23 mouse cellular contexts compared by ENCODE assay signal in genomic region chr1:72849037-72849436, GRCm38 (mm10). TPM values are rescaled to one million over a fixed set of nuclear protein-coding genes. Genes with fewer than 3 reads are reported as not detected.
A peak's percentile ranks its signal among the peaks of the same experiment; 100 is the strongest.
DNase-seq lines count a peak whose midpoint lies in the region; TF ChIP-seq lines count a peak whose summit lies in the region.
"Had no signal": no experiment of that assay in that cellular context is flagged by ENCODE, and none has a peak within 500 bp of the region (broad histone marks: within the 10 kb centered on the region; RNA-seq: fewer than 3 reads in every experiment).

No protein-coding gene starts in this region.

- no peaks in the 10 kb centered on the region for H3K36me3 ChIP-seq in heart, adult 2 months (ENCODE audit: control insufficient read depth, insufficient read depth, low read length)
- H3K36me3 ChIP-seq: G1E had no signal

- H3K4me1 ChIP-seq in heart, adult 2 months (ENCODE audit: control insufficient read depth, insufficient read depth, low read length), result no peaks in the 10 kb centered on the region
- H3K4me1 ChIP-seq: embryonic facial prominence, embryonic 13.5 days; embryonic facial prominence, embryonic 15.5 days had no signal

- DNase-seq in cerebellum, postnatal 10 days, result peak; percentile 61 to 73
- no peak for DNase-seq in cerebellum, adult 8-10 months
- peak; percentile 87 for DNase-seq in heart, adult 11 months
- no peak for DNase-seq in heart, adult 2 months
- DNase-seq in Muller cell, postnatal 12 days (ENCODE audit: inconsistent ontology term), result peak; percentile 17
- DNase-seq: adrenal gland, adult 2 months; adrenal gland, postnatal 10 days; adrenal gland, postnatal 25 days; B cell, adult 2 months; cerebellum, adult 11 months; cerebellum, adult 18-20 months; cerebellum, adult 9-10 months; cerebellum, postnatal 25 days; embryo, embryonic 11 days had no signal

- H3K27me3 ChIP-seq in heart, adult 2 months (ENCODE audit: control insufficient read depth, insufficient read depth, low read length), result no peaks in the 10 kb centered on the region; the same call in 1 of the 2 replicates
- H3K27me3 ChIP-seq: CH12.LX; embryonic facial prominence, embryonic 13.5 days; embryonic facial prominence, embryonic 15.5 days; forebrain, embryonic 12.5 days had no signal

- no peak for TF ChIP-seq POLR2A in heart, adult 2 months (IDR thresholded peaks at IDR 0.05; ENCODE audit: insufficient read depth, low read depth, low read length)

- TF ChIP-seq EP300 in heart, adult 2 months (IDR thresholded peaks at IDR 0.05; ENCODE audit: insufficient read depth, low read depth, low read length), result no peak

- WGBS in heart, adult 2 months, result 84% methylated on average over 8 of the region's 8 CpGs

- H3K27ac ChIP-seq in heart, adult 2 months, result no peak overlapping the region
- H3K27ac ChIP-seq: embryonic facial prominence, embryonic 13.5 days; embryonic facial prominence, embryonic 15.5 days; forebrain, embryonic 10.5 days; forebrain, embryonic 12.5 days had no signal

- H3K79me2 ChIP-seq in heart, adult 2 months (replicated peaks; ENCODE audit: control insufficient read depth, insufficient read depth, low read length), result no peaks in the 10 kb centered on the region

- no peak for TF ChIP-seq CTCF in heart, adult 2 months (IDR thresholded peaks at IDR 0.05)

- no peak overlapping the region for H3K9ac ChIP-seq in heart, adult 2 months (ENCODE audit: low read depth, low read length)
- H3K9ac ChIP-seq: embryonic facial prominence, embryonic 13.5 days; embryonic facial prominence, embryonic 15.5 days; forebrain, embryonic 12.5 days had no signal

- intact Hi-C loops in heart, adult 2 months (cut with DNase I), result no loop called here

- H3K4me3 ChIP-seq in heart, adult 2 months, result no peak overlapping the region
- H3K4me3 ChIP-seq: embryonic facial prominence, embryonic 13.5 days; embryonic facial prominence, embryonic 15.5 days; erythroblast, embryonic 14.5 days; forebrain, embryonic 10.5 days; forebrain, embryonic 12.5 days had no signal

RNA-seq across cellular contexts. Expression of gene Igfbp2, which starts 24.7 kb away (rescaled TPM):
- total RNA-seq in heart, adult 2 months (2021), result under 1 TPM in 1 of 2 experiments, not detected in 1; 0.30 TPM
- polyA plus RNA-seq in heart, adult 2 months (2012; rRNA removed), result 0.41 and 2.6 TPM in 2 replicates
- total RNA-seq: common myeloid progenitor, adult 5-6 weeks had no signal
- polyA plus RNA-seq: CD4-positive, CD25-positive, alpha-beta regulatory T cell, adult 4 months; G1E had no signal

RNA-seq across cellular contexts. Expression of gene Igfbp5, which starts 25.6 kb away (rescaled TPM):
- total RNA-seq in heart, adult 2 months (2021), result 10 to 100 TPM; 94.0 to 94.7 TPM
- polyA plus RNA-seq in heart, adult 2 months (2012; rRNA removed), result 77.8 and 91.0 TPM in 2 replicates
- polyA plus RNA-seq: CD4-positive, CD25-positive, alpha-beta regulatory T cell, adult 4 months; erythroblast, embryonic 14.5 days had no signal

Comparison
In these comparisons a context has a peak if more than half of its experiments do, and no peak if none do; other contexts are left out.
1. DNase-seq: peak in cerebellum, postnatal 10 days (2 of 2), heart, adult 11 months (single experiment) and Muller cell, postnatal 12 days (single experiment); none in cerebellum, adult 8-10 months (single experiment) and heart, adult 2 months (0 of 2).